Mouse (Mus musculus): ENCODE measurements around the gene Cox8a.

DNA sequence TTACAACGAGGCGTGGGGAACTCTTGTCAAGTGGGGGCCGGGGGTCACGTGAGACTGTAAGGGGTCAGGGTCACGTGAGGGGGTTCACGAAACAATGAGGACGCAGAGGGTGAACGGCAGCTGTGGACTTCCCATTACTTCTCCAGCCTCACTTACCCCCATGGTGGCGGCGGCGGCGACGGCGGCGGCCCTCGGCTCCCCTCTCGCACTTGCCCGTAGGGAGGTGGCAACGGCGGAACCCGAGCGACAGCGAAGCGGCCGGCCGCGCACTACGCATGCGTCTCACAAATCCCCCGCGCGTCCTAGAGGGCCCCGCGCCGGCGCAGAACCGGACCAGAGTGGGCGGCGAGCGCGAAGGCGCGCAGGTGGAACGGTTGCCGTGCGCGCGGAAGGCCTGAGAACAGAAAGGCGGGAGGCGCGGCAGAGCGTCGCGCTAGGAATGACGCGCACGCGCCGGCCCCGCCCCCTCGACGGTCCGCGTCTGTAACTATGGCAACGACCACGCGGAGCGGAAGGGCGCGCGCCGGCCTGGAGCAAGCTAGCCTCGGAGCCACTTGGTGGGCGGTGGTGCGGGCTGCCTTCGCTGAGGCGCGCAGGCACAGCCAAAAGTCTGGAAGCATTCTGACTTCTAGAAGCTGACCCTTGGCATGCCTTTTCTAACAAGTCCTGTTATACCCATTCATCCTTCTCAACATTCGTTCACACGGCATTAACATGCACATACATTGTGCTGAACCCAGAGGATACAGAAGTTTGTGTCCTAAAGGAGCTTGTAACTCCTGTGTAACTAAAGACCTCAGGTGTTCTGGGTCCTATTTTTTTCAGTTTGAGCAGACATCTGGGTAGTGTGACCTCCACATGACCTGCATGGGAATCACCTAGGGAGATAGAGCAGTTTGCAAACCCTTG lies 23.6 kb upstream of the Cox8a start, which contains the start of gene Naa40:
- no peak for TF ChIP-seq CTCF (IDR thresholded peaks at IDR 0.05; ENCODE audit: low read depth, low read length)
- no peak for TF ChIP-seq GATA2 (IDR thresholded peaks at IDR 0.05; ENCODE audit: borderline replicate concordance, low read depth, low read length)
- no peak for TF ChIP-seq GATA1 (IDR thresholded peaks at IDR 0.05; ENCODE audit: borderline replicate concordance, low read length)
- no peak for TF ChIP-seq TAL1 (conservative IDR thresholded peaks at IDR 0.05; ENCODE audit: low read depth, low read length)
- TF ChIP-seq POLR2AphosphoS5 (IDR thresholded peaks at IDR 0.05; ENCODE audit: insufficient replicate concordance, low read depth, low read length): no peak

All from G1E (cell line).